Mouse (Mus musculus) cortical plate, adult 2 months (tissue): ENCODE data around the gene Ap5s1.

Experiments used
- CTCF ChIP-seq: fragments of 200-500 bp; IDR thresholded peaks from 2 replicates; pipeline ENCODE4 v1.5.1; 2011; ENCODE audit warnings: mild to moderate bottlenecking, control low read depth, low read length; ENCODE audit not compliant: insufficient read depth; ENCODE audit errors: extremely low read depth
- POLR2A ChIP-seq: fragments of 200-500 bp; IDR thresholded peaks from 2 replicates; pipeline ENCODE4 v1.6.1; 2011; ENCODE audit warnings: mild to moderate bottlenecking, low read length, control low read depth; ENCODE audit not compliant: insufficient read depth; ENCODE audit errors: extremely low read depth

DNA sequence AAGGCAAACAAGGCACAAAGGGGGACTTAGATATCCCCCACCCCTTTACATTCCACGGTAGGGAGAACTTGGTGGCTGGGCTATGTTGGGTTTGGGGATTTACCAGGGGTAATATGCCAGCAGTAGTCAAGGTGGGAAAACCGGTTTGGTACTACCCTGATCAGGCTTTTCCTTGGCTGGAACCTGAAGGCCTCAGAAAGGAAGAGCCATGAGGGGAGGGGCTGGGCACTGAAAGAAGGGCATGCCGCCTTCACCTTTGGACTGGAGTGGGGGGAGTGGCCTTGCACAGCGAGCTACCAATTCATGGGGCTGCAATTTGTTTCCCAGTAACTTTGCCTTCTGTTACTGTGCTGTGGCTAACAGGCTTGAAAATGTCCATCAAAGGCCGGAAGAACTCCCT lies 30.4 kb upstream of the Ap5s1 start:
- TF ChIP-seq CTCF, result no peak
- TF ChIP-seq POLR2A, result no peak
